Mouse (Mus musculus) MEL (cell line): ENCODE data around the gene Gls. TPM values are rescaled to one million over a fixed set of nuclear protein-coding genes. Genes with fewer than 3 reads are reported as not detected.

Source experiments
- DNase-seq: peaks from one replicate; pipeline ENCODE4 v3.0.0; 2011; ENCODE audit warnings: low read depth, low spot score
- H3K27ac ChIP-seq: 2 replicates; pipeline ENCODE4 v1.5.1; 2012; ENCODE audit warnings: low read depth, mild to moderate bottlenecking, control low read depth, low read length, moderate library complexity; ENCODE audit not compliant: control insufficient read depth
- H3K27me3 ChIP-seq, 2 experiments: fragments of 150-350 bp in 1 of 2; sonication (generic) in 1 of 2; 2 replicates each; pipeline ENCODE4 v1.6.1; 2012; ENCODE audit warnings: low read length in 2 of 2, mild to moderate bottlenecking in 2 of 2, improper control_type of control experiment in 1 of 2, moderate library complexity in 1 of 2; ENCODE audit not compliant: insufficient read depth in 2 of 2, control insufficient read depth in 1 of 2
- H3K36me3 ChIP-seq, 2 experiments: 2 replicates each; pipeline ENCODE4 v1.6.1; 2012 to 2014; ENCODE audit warnings: low read length in 2 of 2, improper control_type of control experiment in 1 of 2, inconsistent platforms in 1 of 2, mild to moderate bottlenecking in 1 of 2; ENCODE audit not compliant: insufficient read depth in 2 of 2, control insufficient read depth in 1 of 2
- H3K4me1 ChIP-seq, 2 experiments: fragments of 150-350 bp in 1 of 2; sonication (generic) in 1 of 2; 2 replicates each; pipeline ENCODE4 v1.6.1; 2012; ENCODE audit warnings: low read length in 2 of 2, improper control_type of control experiment in 1 of 2, mild to moderate bottlenecking in 1 of 2; ENCODE audit not compliant: insufficient read depth in 2 of 2, control insufficient read depth in 1 of 2
- H3K4me3 ChIP-seq, 2 experiments: fragments of 150-350 bp in 1 of 2; sonication (generic) in 1 of 2; 2 replicates each; pipeline ENCODE4 v1.5.1; 2012; ENCODE audit warnings: low read depth in 2 of 2, low read length in 2 of 2, mild to moderate bottlenecking in 2 of 2, moderate library complexity in 2 of 2, control low read depth in 1 of 2, improper control_type of control experiment in 1 of 2; ENCODE audit not compliant: control insufficient read depth in 1 of 2, insufficient read depth in 1 of 2
- H3K79me2 ChIP-seq: 2 replicates; pipeline ENCODE4 v1.6.1; 2012; ENCODE audit warnings: mild to moderate bottlenecking, low read length, moderate library complexity; ENCODE audit not compliant: control insufficient read depth, poor library complexity, insufficient read depth
- H3K9ac ChIP-seq: 2 replicates; pipeline ENCODE4 v1.6.1; 2012; ENCODE audit warnings: low read depth, mild to moderate bottlenecking, control low read depth, low read length, moderate library complexity; ENCODE audit not compliant: control insufficient read depth, poor library complexity, severe bottlenecking
- H3K9me3 ChIP-seq: fragments of 150-350 bp; sonication (generic); replicated peaks from 2 replicates; pipeline ENCODE4 v1.6.1; 2012; ENCODE audit warnings: mild to moderate bottlenecking, low read length, improper control_type of control experiment, moderate library complexity; ENCODE audit not compliant: insufficient read depth
- BHLHE40 ChIP-seq: IDR thresholded peaks from 2 replicates; pipeline ENCODE4 v1.6.1; 2012; ENCODE audit warnings: low read depth, mild to moderate bottlenecking, inconsistent platforms, low read length, improper control_type of control experiment, borderline replicate concordance
- CHD1 ChIP-seq: IDR thresholded peaks from 2 replicates; pipeline ENCODE4 v1.6.1; 2012; ENCODE audit warnings: low read depth, mild to moderate bottlenecking, inconsistent platforms, low read length, improper control_type of control experiment
- CHD2 ChIP-seq: IDR thresholded peaks from 2 replicates; pipeline ENCODE4 v1.6.1; 2011; ENCODE audit warnings: low read length, improper control_type of control experiment
- ETS1 ChIP-seq: IDR thresholded peaks from 2 replicates; pipeline ENCODE4 v1.6.1; 2012; ENCODE audit warnings: low read depth, mild to moderate bottlenecking, inconsistent platforms, low read length, improper control_type of control experiment, moderate library complexity
- GATA1 ChIP-seq: IDR thresholded peaks from 2 replicates; pipeline ENCODE4 v1.6.1; 2011; ENCODE audit warnings: low read depth, low read length, improper control_type of control experiment
- KAT2A ChIP-seq: conservative IDR thresholded peaks from 2 replicates; pipeline ENCODE4 v1.6.1; 2012; ENCODE audit warnings: low read depth, low read length, improper control_type of control experiment, inconsistent platforms
- MAX ChIP-seq: IDR thresholded peaks from 2 replicates; pipeline ENCODE4 v1.6.1; 2011; ENCODE audit warnings: low read length, improper control_type of control experiment
- MEF2A ChIP-seq: IDR thresholded peaks from 2 replicates; pipeline ENCODE4 v1.6.1; 2014; ENCODE audit warnings: low read depth, mild to moderate bottlenecking, inconsistent platforms, low read length, improper control_type of control experiment; ENCODE audit not compliant: poor library complexity, insufficient replicate concordance, severe bottlenecking; ENCODE audit errors: extremely low read depth
- MXI1 ChIP-seq: IDR thresholded peaks from 2 replicates; pipeline ENCODE4 v1.6.1; 2011; ENCODE audit warnings: mild to moderate bottlenecking, low read depth, low read length, improper control_type of control experiment
- MYC ChIP-seq: IDR thresholded peaks from 2 replicates; pipeline ENCODE4 v1.6.1; 2011; ENCODE audit warnings: low read depth, mild to moderate bottlenecking, low read length, improper control_type of control experiment, moderate library complexity
- NELFE ChIP-seq: IDR thresholded peaks from 2 replicates; pipeline ENCODE4 v1.6.1; 2011; ENCODE audit warnings: low read depth, low read length, improper control_type of control experiment
- POLR2A ChIP-seq, 2 experiments: IDR thresholded peaks; 2 replicates each; pipeline ENCODE4 v1.6.1; 2011 to 2012; ENCODE audit warnings: low read length in 2 of 2, mild to moderate bottlenecking in 2 of 2, control low read depth in 1 of 2, improper control_type of control experiment in 1 of 2, low read depth in 1 of 2, moderate library complexity in 1 of 2; ENCODE audit not compliant: control insufficient read depth in 1 of 2, insufficient read depth in 1 of 2, poor library complexity in 1 of 2
- POLR2AphosphoS2 ChIP-seq: IDR thresholded peaks from 2 replicates; pipeline ENCODE4 v1.6.1; 2011; ENCODE audit warnings: low read length, improper control_type of control experiment
- POLR2AphosphoS5 ChIP-seq: IDR thresholded peaks from 2 replicates; pipeline ENCODE4 v1.6.1; 2012; ENCODE audit warnings: low read depth, borderline replicate concordance, mild to moderate bottlenecking, inconsistent platforms, low read length, moderate library complexity, mixed read lengths
- RCOR1 ChIP-seq: IDR thresholded peaks from 2 replicates; pipeline ENCODE4 v1.6.1; 2012; ENCODE audit warnings: low read depth, mild to moderate bottlenecking, inconsistent platforms, low read length, improper control_type of control experiment
- SMC3 ChIP-seq: IDR thresholded peaks from 2 replicates; pipeline ENCODE4 v1.6.1; 2011; ENCODE audit warnings: low read depth, low read length, improper control_type of control experiment
- TAL1 ChIP-seq: IDR thresholded peaks from 2 replicates; pipeline ENCODE4 v1.6.1; 2012; ENCODE audit warnings: mild to moderate bottlenecking, inconsistent platforms, low read length, moderate library complexity, mixed read lengths
- TBP ChIP-seq: IDR thresholded peaks from 2 replicates; pipeline ENCODE4 v1.8.0; 2011; ENCODE audit warnings: low read depth, low read length, improper control_type of control experiment
- TCF12 ChIP-seq: IDR thresholded peaks from 2 replicates; pipeline ENCODE4 v1.6.1; 2014; ENCODE audit warnings: low read depth, mild to moderate bottlenecking, inconsistent platforms, low read length, improper control_type of control experiment, moderate library complexity
- USF1 ChIP-seq: IDR thresholded peaks from 2 replicates; pipeline ENCODE4 v1.6.1; 2014; ENCODE audit warnings: low read depth, mild to moderate bottlenecking, inconsistent platforms, low read length, improper control_type of control experiment, moderate library complexity
- ZC3H11A ChIP-seq: IDR thresholded peaks from 2 replicates; pipeline ENCODE4 v1.6.1; 2012; ENCODE audit warnings: low read depth, mild to moderate bottlenecking, inconsistent platforms, low read length, improper control_type of control experiment
- ZNF384 ChIP-seq: IDR thresholded peaks from 2 replicates; pipeline ENCODE4 v1.6.1; 2012; ENCODE audit warnings: low read depth, mild to moderate bottlenecking, inconsistent platforms, low read length, improper control_type of control experiment
- polyA plus RNA-seq, 2 experiments: library from polyadenylated mRNA; stranded (reverse) in 1 of 2; unstranded in 1 of 2; fragments of >175 nt in 1 of 2; fragments of >200 nt in 1 of 2; gene quantifications; 2 replicates each; pipeline versions ENCODE4 v1.2.1 to v1.2.4; 2012; ENCODE audit warnings: low replicate concordance in 2 of 2, low read depth in 1 of 2; ENCODE audit not compliant: insufficient read length in 2 of 2, insufficient read depth in 1 of 2, missing spikeins in 1 of 2
- total RNA-seq: library from RNA; depleted of rRNA; stranded (reverse); fragments of 300-350 nt; gene quantifications from 2 replicates; pipeline ENCODE4 v1.2.3, GENCODE M21; 2012

Gene Gls
- total and polyA plus RNA-seq, 3 experiments = 57.2 to 121 (median 91.9) TPM

DNA sequence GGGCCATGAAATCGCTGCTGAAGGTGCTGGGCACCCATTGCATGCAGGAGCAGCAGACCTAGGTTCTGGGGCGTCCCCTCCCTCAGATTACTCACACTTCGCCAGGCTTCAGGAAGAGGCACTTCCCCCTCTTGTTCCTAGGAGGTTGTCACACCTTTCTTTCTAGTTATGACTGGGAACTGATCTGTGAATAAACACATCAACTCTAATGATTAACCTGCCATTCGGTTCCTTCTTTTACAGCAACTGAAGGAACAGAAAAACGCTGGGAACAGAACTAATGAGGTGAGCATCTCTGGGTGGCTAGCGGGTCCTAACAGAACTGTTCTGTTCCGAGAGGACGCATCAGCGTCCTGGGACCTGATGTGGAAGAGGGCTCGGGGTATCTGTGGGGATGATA, 88.1 kb downstream of the Gls start:
- no peak overlapping the region for H3K9ac ChIP-seq

DNA sequence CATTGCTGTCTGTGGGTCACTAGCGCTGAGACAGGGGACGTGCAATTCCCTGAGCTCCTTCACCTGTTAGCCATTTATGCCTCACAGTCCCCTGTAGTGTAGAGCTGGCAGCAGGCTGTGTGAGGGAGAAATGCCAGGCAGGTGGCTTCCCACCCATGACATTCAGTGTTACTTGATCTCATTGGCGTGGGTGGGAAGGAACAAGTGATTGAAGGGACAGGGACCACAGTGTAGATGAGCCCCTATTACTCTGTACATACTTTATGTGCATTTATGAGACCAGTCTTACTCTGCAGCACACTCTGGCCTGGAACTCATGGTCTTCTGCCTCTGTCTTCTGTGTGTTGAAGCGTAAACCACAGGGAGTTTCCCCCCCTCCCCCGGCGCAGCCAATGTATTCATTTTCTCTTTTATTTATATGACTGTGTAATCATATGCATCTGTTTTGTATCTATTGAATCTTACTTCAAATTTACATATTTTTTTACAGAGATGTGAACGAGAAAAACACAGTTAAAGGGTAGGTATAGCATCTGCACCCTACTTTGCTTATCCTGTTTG, 89.4 kb downstream of the Gls start:
- Histone ChIP-seq H3K79me2 (no peaks in the 10 kb centered on the region), H3K4me3 (no peak overlapping the region), H3K4me1 (no peaks in the 10 kb centered on the region)
- no peak for DNase-seq
- no peak for TF ChIP-seq SMC3
- TF ChIP-seq MXI1 = no peak
- TF ChIP-seq ZC3H11A = no peak
- TF ChIP-seq MAX = no peak
- no peak for TF ChIP-seq MEF2A
- no peak for TF ChIP-seq USF1
- no peak for TF ChIP-seq POLR2AphosphoS5
- no peak for TF ChIP-seq KAT2A
- TF ChIP-seq POLR2AphosphoS2 = no peak
- no peak for TF ChIP-seq CHD1
- no peak for TF ChIP-seq ETS1
- TF ChIP-seq, all 39 proteins: peak for 0
- no peak overlapping the region for H3K9ac ChIP-seq
- no peaks in the 10 kb centered on the region for H3K9me3 ChIP-seq
- H3K27ac ChIP-seq = no peak overlapping the region
- H3K27me3 ChIP-seq = no peaks in the 10 kb centered on the region
- no peaks in the 10 kb centered on the region; a peak in 1 of 4 replicates for H3K36me3 ChIP-seq

More for the DNA sequence above, 88.1 kb downstream of the Gls start:
- TF ChIP-seq KAT2A (no peak), POLR2AphosphoS2 (no peak), USF1 (no peak), MYC (no peak), POLR2AphosphoS5 (no peak), GATA1 (no peak), TBP (no peak), BHLHE40 (no peak), ZNF384 (no peak), TCF12 (no peak), TAL1 (no peak), RCOR1 (no peak), ZC3H11A (no peak), MAX (no peak), POLR2A (IDR thresholded peaks at IDR 0.05; ENCODE audit: control insufficient read depth in 1 of 2, insufficient read depth in 1 of 2, low read depth in 1 of 2, low read length in 2 of 2, poor library complexity in 1 of 2) (no peak), CHD2 (no peak), NELFE (no peak), SMC3 (no peak)
- Histone ChIP-seq H3K27ac (no peak overlapping the region), H3K36me3 (peaks cover 0 to 2% of the 10 kb centered on the region in 2 experiments; a peak in 1 of 4 replicates), H3K79me2 (no peaks in the 10 kb centered on the region), H3K9me3 (no peaks in the 10 kb centered on the region), H3K4me1 (peaks cover 2 to 3% of the 10 kb centered on the region in 2 experiments), H3K4me3 (no peak overlapping the region), H3K27me3 (no peaks in the 10 kb centered on the region)
- DNase-seq = no peak
